Mouse (Mus musculus) forebrain, embryonic 15.5 days (tissue): ENCODE data around the gene Tecpr2. TPM values are rescaled to one million over a fixed set of nuclear protein-coding genes. Genes with fewer than 3 reads are reported as not detected.

Experiments used
- ATAC-seq: fragments of 200-750 bp; cut with Nextera tagmentation; replicated peaks from 2 replicates; pipeline ENCODE4 v1.8.0; 2017; ENCODE audit warnings: mild to moderate bottlenecking, moderate TSS enrichment, moderate library complexity
- H3K27ac ChIP-seq: fragments of 300-500 bp; sonication (generic); replicated peaks from 2 replicates; pipeline ENCODE4 v1.5.1; 2015; ENCODE audit warnings: mild to moderate bottlenecking, inconsistent platforms
- H3K27me3 ChIP-seq: fragments of 300-500 bp; sonication (generic); 2 replicates; pipeline ENCODE4 v1.6.1; 2015; ENCODE audit warnings: inconsistent platforms
- H3K36me3 ChIP-seq: fragments of 300-500 bp; sonication (generic); 2 replicates; pipeline ENCODE4 v1.6.1; 2015; ENCODE audit warnings: mild to moderate bottlenecking, inconsistent platforms
- H3K4me1 ChIP-seq: fragments of 300-500 bp; sonication (generic); 2 replicates; pipeline ENCODE4 v1.6.1; 2015; ENCODE audit warnings: inconsistent platforms
- H3K4me2 ChIP-seq: fragments of 300-500 bp; sonication (generic); replicated peaks from 2 replicates; pipeline ENCODE4 v1.6.1; 2015; ENCODE audit warnings: mild to moderate bottlenecking, inconsistent platforms
- H3K4me3 ChIP-seq: fragments of 300-500 bp; sonication (generic); 2 replicates; pipeline ENCODE4 v1.5.1; 2015; ENCODE audit warnings: mild to moderate bottlenecking, inconsistent platforms
- H3K9ac ChIP-seq: fragments of 300-500 bp; sonication (generic); replicated peaks from 2 replicates; pipeline ENCODE4 v1.6.1; 2015; ENCODE audit warnings: mild to moderate bottlenecking, inconsistent platforms
- H3K9me3 ChIP-seq: fragments of 300-500 bp; sonication (generic); 2 replicates; pipeline ENCODE4 v1.6.1; 2016; ENCODE audit warnings: inconsistent platforms
- WGBS: fragments of 180-500 bp; shearing (Covaris S2); methylation state at CpG from one replicate; pipeline ENCODE4 v1.1.7; 2015; ENCODE audit warnings: mixed read lengths; 5-methylcytosine and 5-hydroxymethylcytosine counted together
- polyA plus RNA-seq: library from polyadenylated mRNA; unstranded; fragments of >200 nt; fragmentation: Nextera tagmentation; extraction: Ambion mirVana; gene quantifications from 2 replicates; pipeline ENCODE4 v1.2.1, GENCODE M21; 2015

Tecpr2 gene
- polyA plus RNA-seq, 1 experiment from 2014 or later = 7.5 TPM

GRCm38 (mm10) chr12:110871247-110871646 lies 17.8 kb upstream of the Tecpr2 start:
- WGBS = 96% methylated on average over 5 of the region's 5 CpGs
- H3K4me3 ChIP-seq = no peak overlapping the region

GRCm38 (mm10) chr12:110875351-110875750 lies 13.7 kb upstream of the Tecpr2 start:
- Histone ChIP-seq H3K4me1 (no peaks in the 10 kb centered on the region), H3K9me3 (no peaks in the 10 kb centered on the region), H3K9ac (no peak overlapping the region), H3K27me3 (no peaks in the 10 kb centered on the region), H3K4me3 (no peak overlapping the region), H3K4me2 (no peak overlapping the region), H3K27ac (no peak overlapping the region), H3K36me3 (peaks cover 72% of the 10 kb centered on the region)
- ATAC-seq = no peak
- 87% methylated on average over 2 of the region's 2 CpGs for WGBS

More at GRCm38 (mm10) chr12:110871247-110871646, 17.8 kb upstream of the Tecpr2 start:
- Histone ChIP-seq H3K9ac (no peak overlapping the region), H3K36me3 (peaks cover 57% of the 10 kb centered on the region), H3K27me3 (no peaks in the 10 kb centered on the region), H3K4me1 (no peaks in the 10 kb centered on the region), H3K4me2 (no peak overlapping the region), H3K27ac (no peak overlapping the region), H3K9me3 (no peaks in the 10 kb centered on the region)
- ATAC-seq = no peak

- Histone ChIP-seq H3K27me3 (no peaks in the 10 kb centered on the region), H3K4me3 (no peak overlapping the region), H3K9me3 (no peaks in the 10 kb centered on the region), H3K4me2 (no peak overlapping the region), H3K9ac (no peak overlapping the region), H3K27ac (no peak overlapping the region), H3K4me1 (no peaks in the 10 kb centered on the region), H3K36me3 (peaks cover 45% of the 10 kb centered on the region)
- 88% methylated on average over 7 of the region's 7 CpGs for WGBS
- ATAC-seq = no peak
Measured at GRCm38 (mm10) chr12:110882291-110882690, 6.8 kb upstream of the Tecpr2 start.

GRCm38 (mm10) chr12:110885251-110885650 lies 3.8 kb upstream of the Tecpr2 start:
- H3K4me1 ChIP-seq = peaks cover 19% of the 10 kb centered on the region
- H3K36me3 ChIP-seq = peaks cover 21% of the 10 kb centered on the region
- no peak overlapping the region for H3K4me3 ChIP-seq
- no peak for ATAC-seq
- H3K27me3 ChIP-seq = no peaks in the 10 kb centered on the region
- H3K9me3 ChIP-seq = no peaks in the 10 kb centered on the region
- no peak overlapping the region for H3K27ac ChIP-seq
- 94% methylated on average over 2 of the region's 2 CpGs for WGBS
- H3K4me2 ChIP-seq = no peak overlapping the region
- H3K9ac ChIP-seq = no peak overlapping the region

- Histone ChIP-seq H3K27ac (no peak overlapping the region), H3K9ac (peak overlapping the region; percentile 81), H3K9me3 (no peaks in the 10 kb centered on the region), H3K27me3 (no peaks in the 10 kb centered on the region), H3K4me1 (peaks cover 20% of the 10 kb centered on the region), H3K4me3 (peak overlapping the region; percentile 75), H3K36me3 (peaks cover 4% of the 10 kb centered on the region; the same call in 1 of the 2 replicates), H3K4me2 (peak overlapping the region; percentile 87)
- 44% methylated on average over 12 of the region's 12 CpGs for WGBS
- ATAC-seq = no peak
Measured at GRCm38 (mm10) chr12:110888106-110888505, 958 bp upstream of the Tecpr2 start.

GRCm38 (mm10) chr12:110888606-110889005 lies 458 bp upstream of the Tecpr2 start:
- Histone ChIP-seq H3K9ac (peak overlapping the region; percentile 81), H3K4me1 (peaks cover 20% of the 10 kb centered on the region), H3K27ac (no peak overlapping the region), H3K36me3 (peaks cover 2% of the 10 kb centered on the region; the same call in 1 of the 2 replicates), H3K4me3 (peak overlapping the region; percentile 75), H3K27me3 (no peaks in the 10 kb centered on the region), H3K4me2 (peak overlapping the region; percentile 87), H3K9me3 (no peaks in the 10 kb centered on the region)
- under 1% methylated on average over 25 of the region's 25 CpGs for WGBS
- ATAC-seq = peak; percentile 73

GRCm38 (mm10) chr12:110891887-110892286 lies 2.8 kb downstream of the Tecpr2 start:
- no peaks in the 10 kb centered on the region for H3K9me3 ChIP-seq
- H3K9ac ChIP-seq = no peak overlapping the region
- H3K27me3 ChIP-seq = no peaks in the 10 kb centered on the region
- H3K4me3 ChIP-seq = no peak overlapping the region
- H3K4me1 ChIP-seq = peaks cover 20% of the 10 kb centered on the region
- WGBS = 83% methylated on average over 1 of the region's 1 CpGs
- H3K36me3 ChIP-seq = peaks cover 3% of the 10 kb centered on the region; the same call in 1 of the 2 replicates
- H3K4me2 ChIP-seq = no peak overlapping the region
- H3K27ac ChIP-seq = no peak overlapping the region
- ATAC-seq = no peak

- no peak overlapping the region for H3K9ac ChIP-seq
- H3K27me3 ChIP-seq = no peaks in the 10 kb centered on the region
- no peak overlapping the region for H3K4me3 ChIP-seq
- no peak for ATAC-seq
- H3K4me1 ChIP-seq = no peaks in the 10 kb centered on the region
- WGBS = 65% methylated on average over 4 of the region's 4 CpGs
- no peak overlapping the region for H3K4me2 ChIP-seq
- no peak overlapping the region for H3K27ac ChIP-seq
- H3K36me3 ChIP-seq = peaks cover 2% of the 10 kb centered on the region; the same call in 1 of the 2 replicates
- no peaks in the 10 kb centered on the region for H3K9me3 ChIP-seq
Measured at GRCm38 (mm10) chr12:110902106-110902505, 13.0 kb downstream of the Tecpr2 start.

- Histone ChIP-seq H3K9me3 (no peaks in the 10 kb centered on the region), H3K4me3 (no peak overlapping the region), H3K36me3 (no peaks in the 10 kb centered on the region), H3K27me3 (no peaks in the 10 kb centered on the region), H3K4me2 (no peak overlapping the region), H3K27ac (no peak overlapping the region), H3K4me1 (no peaks in the 10 kb centered on the region), H3K9ac (no peak overlapping the region)
- ATAC-seq = no peak
- WGBS = 84% methylated on average over 2 of the region's 2 CpGs
Measured at GRCm38 (mm10) chr12:110903536-110903935, 14.5 kb downstream of the Tecpr2 start.

GRCm38 (mm10) chr12:110907845-110908244 lies 18.8 kb downstream of the Tecpr2 start:
- H3K27ac ChIP-seq = no peak overlapping the region
- H3K4me1 ChIP-seq = no peaks in the 10 kb centered on the region
- WGBS = 81% methylated on average over 3 of the region's 3 CpGs
- no peak overlapping the region for H3K4me3 ChIP-seq
- no peaks in the 10 kb centered on the region for H3K36me3 ChIP-seq
- no peaks in the 10 kb centered on the region for H3K9me3 ChIP-seq
- no peak for ATAC-seq
- H3K4me2 ChIP-seq = no peak overlapping the region
- no peak overlapping the region for H3K9ac ChIP-seq
- no peaks in the 10 kb centered on the region for H3K27me3 ChIP-seq

GRCm38 (mm10) chr12:110909962-110910361 lies 20.9 kb downstream of the Tecpr2 start:
- no peak overlapping the region for H3K4me3 ChIP-seq

GRCm38 (mm10) chr12:110915761-110916160 lies 26.7 kb downstream of the Tecpr2 start:
- H3K9me3 ChIP-seq = no peaks in the 10 kb centered on the region
- H3K4me1 ChIP-seq = no peaks in the 10 kb centered on the region
- H3K27me3 ChIP-seq = no peaks in the 10 kb centered on the region
- no peak overlapping the region for H3K9ac ChIP-seq
- ATAC-seq = no peak
- no peak overlapping the region for H3K4me2 ChIP-seq
- WGBS = 90% methylated on average over 9 of the region's 9 CpGs
- H3K27ac ChIP-seq = no peak overlapping the region
- no peak overlapping the region for H3K4me3 ChIP-seq
- H3K36me3 ChIP-seq = peaks cover 22% of the 10 kb centered on the region

More at GRCm38 (mm10) chr12:110909962-110910361, 20.9 kb downstream of the Tecpr2 start:
- Histone ChIP-seq H3K4me1 (no peaks in the 10 kb centered on the region), H3K4me2 (no peak overlapping the region), H3K36me3 (no peaks in the 10 kb centered on the region), H3K27me3 (no peaks in the 10 kb centered on the region), H3K27ac (no peak overlapping the region), H3K9ac (no peak overlapping the region), H3K9me3 (no peaks in the 10 kb centered on the region)
- 97% methylated on average over 2 of the region's 2 CpGs for WGBS
- no peak for ATAC-seq

GRCm38 (mm10) chr12:110920254-110920653 lies 31.2 kb downstream of the Tecpr2 start:
- Histone ChIP-seq H3K36me3 (peaks cover 20% of the 10 kb centered on the region), H3K9ac (no peak overlapping the region), H3K27me3 (no peaks in the 10 kb centered on the region), H3K27ac (no peak overlapping the region), H3K4me2 (no peak overlapping the region), H3K4me1 (no peaks in the 10 kb centered on the region), H3K9me3 (no peaks in the 10 kb centered on the region), H3K4me3 (no peak overlapping the region)
- no peak for ATAC-seq
- 89% methylated on average over 4 of the region's 4 CpGs for WGBS
